Mouse (Mus musculus) cerebellum, adult 8-10 months (tissue): ENCODE results near the gene Ajm1.
"Not testable (repeated sequence)": the region's sequence is repeated elsewhere in the genome, so short reads cannot be mapped to it uniquely, and the experiment has no call there.

Experiments used
- DNase-seq: peaks from one replicate; pipeline ENCODE4 v3.0.0; 2022

Ajm1 gene

GRCm38 (mm10) chr2:25561946-25562345 is 19.6 kb downstream of the Ajm1 start:
- DNase-seq = peak; percentile 79

DNA sequence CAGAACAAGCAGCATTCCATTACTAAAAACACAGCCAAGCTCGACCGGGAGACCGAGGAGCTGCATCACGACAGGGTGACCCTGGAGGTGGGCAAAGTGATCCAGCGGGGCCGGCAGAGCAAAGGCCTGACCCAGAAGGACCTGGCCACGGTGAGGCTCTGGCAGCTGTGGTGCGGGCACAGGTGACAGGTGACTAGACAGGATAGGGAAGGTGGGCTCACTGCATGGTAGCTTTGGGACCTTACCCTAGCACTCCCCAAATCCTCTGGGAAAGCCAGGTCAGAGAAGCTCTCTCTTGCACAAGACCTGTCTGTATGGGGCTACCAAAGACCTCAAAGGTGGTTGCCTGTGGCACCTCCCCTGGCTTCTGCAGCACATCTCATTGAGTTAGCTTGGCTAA is 21.0 kb downstream of the Ajm1 start:
- no peak for DNase-seq

DNA sequence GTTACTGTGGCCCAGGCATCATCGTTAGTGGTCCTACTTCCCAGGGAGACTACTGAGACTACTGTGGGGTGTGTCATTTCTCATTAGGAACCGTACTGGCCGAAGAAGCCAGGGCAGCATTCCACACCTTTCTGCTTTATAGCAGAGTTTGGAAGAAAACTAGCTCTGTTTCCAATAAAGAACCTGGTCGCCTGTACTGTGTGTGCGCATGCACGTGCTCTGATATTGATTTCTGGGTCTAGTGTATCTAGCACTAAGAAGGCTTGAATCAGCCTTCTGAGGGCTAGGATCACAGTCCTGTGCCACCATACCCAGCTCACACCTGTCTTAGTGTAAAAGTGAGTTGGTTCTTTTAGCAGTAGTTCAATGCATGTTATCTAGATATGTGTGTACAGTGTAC is 22.8 kb downstream of the Ajm1 start:
- DNase-seq = no peak

GRCm38 (mm10) chr2:25557964-25558360 is 23.6 kb downstream of the Ajm1 start:
- DNase-seq = no peak

DNA sequence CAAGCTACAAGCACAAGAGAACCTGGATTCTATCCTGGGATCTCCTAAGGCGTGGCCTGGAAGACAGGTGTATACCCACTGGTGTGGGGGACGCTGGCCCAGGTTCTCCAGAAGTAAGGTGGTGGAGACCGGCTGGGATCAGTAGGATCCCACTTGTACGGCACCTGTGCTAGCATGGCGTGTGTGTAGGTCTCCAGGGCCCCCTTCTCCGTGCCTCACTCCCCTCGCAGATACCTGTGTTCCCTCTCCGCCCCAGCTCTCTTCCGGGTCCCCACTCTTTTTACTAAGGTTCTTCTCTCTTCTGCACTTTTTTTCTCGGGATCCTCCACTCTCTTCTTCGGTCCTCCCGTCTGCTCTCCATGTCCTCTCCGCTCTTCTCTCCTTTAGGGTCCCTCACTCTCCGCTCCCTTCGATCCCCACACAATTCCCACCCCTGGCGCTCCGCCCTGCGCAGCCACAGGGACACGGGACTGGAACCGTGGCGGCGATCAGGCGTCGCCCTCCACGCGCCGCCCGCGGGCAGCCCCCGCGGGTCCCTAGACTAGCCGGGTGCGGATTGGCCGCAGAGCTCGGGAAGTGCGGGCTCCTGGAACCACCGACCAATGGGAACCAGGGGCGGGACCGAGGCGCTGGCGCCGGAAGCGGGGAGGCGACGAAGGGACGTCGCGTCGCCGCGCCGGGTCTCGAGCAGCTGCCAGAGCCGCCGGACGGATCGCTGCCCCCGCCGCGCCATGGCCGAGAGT is 24.2 kb downstream of the Ajm1 start, which contains the start of gene Edf1:
Gene Edf1, plus strand, starts transcription at position 627 of the 743 bp plus-strand sequence.
- peak; percentile 93 for DNase-seq

DNA sequence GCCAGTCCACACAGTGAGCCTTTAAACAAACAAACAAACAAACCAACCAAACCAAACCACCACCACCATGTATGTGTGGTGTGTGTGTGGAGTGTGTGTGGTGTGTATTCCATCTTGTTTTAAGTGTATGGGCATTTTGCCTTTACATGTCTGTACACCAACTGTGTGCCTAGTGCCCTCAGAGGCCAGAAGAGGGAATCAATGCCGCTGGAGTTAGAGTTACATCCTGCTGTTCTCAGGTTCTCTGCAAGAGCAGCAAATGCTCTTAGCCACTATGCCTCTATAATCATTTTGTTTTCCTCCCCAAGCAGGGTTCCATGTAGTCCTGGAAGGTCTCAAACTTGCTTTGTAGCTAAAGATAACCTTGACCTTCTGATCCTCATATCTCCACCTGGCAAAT is 25.3 kb downstream of the Ajm1 start:
- DNase-seq = no peak

DNA sequence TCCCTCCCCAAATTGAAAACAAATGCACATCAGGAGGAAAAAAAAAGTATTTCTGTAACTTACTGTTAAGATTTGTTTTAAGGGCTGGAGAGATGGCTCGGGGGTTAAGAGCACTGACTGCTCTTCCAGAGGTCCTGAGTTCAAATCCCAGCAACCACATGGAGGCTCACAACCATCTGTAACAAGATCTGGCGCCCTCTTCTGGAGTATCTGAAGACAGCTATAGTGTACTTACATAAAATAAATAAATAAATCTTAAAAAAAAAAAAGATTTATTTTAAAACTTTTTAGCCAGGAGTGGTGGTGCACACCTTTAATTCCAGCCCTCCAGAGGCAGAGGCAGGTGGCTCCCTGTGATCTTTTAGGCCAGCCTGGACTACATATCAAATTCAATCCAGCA is 26.1 kb downstream of the Ajm1 start:
- DNase-seq = not testable (repeated sequence)

GRCm38 (mm10) chr2:25553171-25553786 is 28.3 kb downstream of the Ajm1 start:
- DNase-seq = not testable (repeated sequence)

- DNase-seq = no peak
These were observed 30.4 kb downstream of the Ajm1 start for GRCm38 (mm10) chr2:25551186-25551585.

GRCm38 (mm10) chr2:25549021-25549991 is 32.3 kb downstream of the Ajm1 start:
- DNase-seq = no peak

GRCm38 (mm10) chr2:25546811-25547491 is 34.6 kb downstream of the Ajm1 start, which contains the start of gene Traf2:
Gene Traf2 (minus strand): TSS chr2:25546940.
- peak; percentile 98 for DNase-seq

GRCm38 (mm10) chr2:25545996-25546810 is 35.4 kb downstream of the Ajm1 start:
- DNase-seq = peak; percentile 61

- DNase-seq = no peak
These were observed 39.8 kb downstream of the Ajm1 start for GRCm38 (mm10) chr2:25541644-25542367.

- DNase-seq = no peak
These were observed 41.0 kb downstream of the Ajm1 start for GRCm38 (mm10) chr2:25540541-25540948.

DNA sequence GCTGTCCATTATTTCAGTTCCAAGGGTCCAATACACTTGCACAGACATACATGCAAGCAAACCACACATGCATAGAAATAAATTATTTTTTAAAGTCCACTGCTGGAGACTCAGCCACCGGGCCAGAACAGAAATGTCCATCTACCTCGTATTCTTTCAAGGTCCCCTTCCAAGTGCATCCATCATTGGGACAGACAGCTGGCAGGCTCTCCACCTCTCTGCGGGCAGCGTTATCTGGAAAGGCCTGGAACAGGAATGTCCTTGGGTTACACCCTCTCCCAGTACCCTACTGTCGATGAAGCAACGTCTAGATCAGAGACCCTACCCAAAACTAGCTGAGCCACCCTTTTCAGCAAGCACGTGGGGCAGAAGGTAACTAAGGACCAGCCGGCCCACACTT is 45.0 kb downstream of the Ajm1 start:
- no peak for DNase-seq

GRCm38 (mm10) chr2:25534866-25535182 is 46.7 kb downstream of the Ajm1 start:
- no peak for DNase-seq

- DNase-seq = peak; percentile 79
These were observed 47.2 kb downstream of the Ajm1 start for GRCm38 (mm10) chr2:25534178-25534865.

DNA sequence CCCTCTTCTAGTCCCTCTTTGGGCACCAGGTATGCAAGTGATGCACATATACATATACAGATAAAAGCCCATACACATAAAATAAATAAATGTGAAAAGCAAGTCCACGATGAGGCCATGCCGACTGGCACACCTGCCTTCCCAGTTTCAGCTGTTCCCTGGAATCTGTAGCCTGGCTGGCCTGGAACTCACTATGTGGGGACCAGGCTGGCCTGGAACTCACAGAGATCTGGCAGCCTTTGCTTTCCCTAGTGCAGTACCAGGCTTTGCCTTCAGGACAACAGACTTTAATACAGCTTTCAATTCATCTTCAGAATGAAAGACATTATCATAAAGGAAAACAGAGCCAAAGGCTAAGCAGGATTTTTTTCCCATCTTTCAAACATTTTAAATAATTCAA is 47.9 kb downstream of the Ajm1 start:
- no peak for DNase-seq

DNA sequence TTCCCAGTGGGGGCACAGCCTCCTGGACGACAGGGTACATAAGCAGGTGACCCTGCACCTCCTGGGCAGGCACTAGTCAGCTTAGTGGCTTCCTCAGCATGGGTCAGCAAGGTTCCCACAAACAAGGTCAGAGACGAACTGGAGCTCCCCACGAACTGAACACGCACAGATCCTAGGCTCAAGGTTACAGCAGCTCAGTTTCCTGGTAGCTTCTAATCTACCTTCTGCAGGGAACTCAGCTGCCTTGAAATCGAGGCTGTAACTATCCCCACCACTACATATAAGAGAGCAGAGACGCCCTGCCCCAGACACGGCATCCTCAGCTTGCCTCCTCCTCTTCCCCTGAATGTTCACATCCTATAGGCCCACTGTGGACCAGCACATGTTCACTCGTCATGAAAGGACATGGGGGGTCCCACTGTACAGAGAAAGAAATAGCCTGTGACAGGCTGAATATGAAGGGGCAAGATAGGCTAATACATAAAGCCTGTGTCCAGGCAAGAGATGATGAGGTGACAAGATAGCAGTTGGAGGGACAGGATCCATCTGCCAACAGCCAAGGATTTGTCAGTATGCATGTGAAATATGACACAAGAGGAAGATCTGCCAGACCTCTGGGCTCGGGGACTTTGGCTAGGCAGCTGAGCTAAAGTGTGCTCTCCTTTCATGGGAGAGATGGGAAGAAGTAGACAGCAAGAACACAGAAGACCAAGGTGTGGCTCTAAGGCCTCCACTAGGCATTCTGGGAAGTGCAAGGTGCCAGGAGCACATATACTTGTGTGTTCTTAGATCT is 54.9 kb downstream of the Ajm1 start:
- DNase-seq = no peak
